Mouse (Mus musculus) A20 (cell line): ENCODE measurements at regions not wholly inside any gene's neighbourhood (a gene's known extent, or its start where the extent isn't known, plus 50 kb on each side); places are given as distances from the start of the nearest gene placed in this dataset.
"Not testable (repeated sequence)": the region's sequence is repeated elsewhere in the genome, so short reads cannot be mapped to it uniquely, and the experiment has no call there.

Source experiments
- DNase-seq: peaks from one replicate; pipeline ENCODE4 v3.0.0-alpha.2; 2011; ENCODE audit warnings: low read depth, low spot score

DNA sequence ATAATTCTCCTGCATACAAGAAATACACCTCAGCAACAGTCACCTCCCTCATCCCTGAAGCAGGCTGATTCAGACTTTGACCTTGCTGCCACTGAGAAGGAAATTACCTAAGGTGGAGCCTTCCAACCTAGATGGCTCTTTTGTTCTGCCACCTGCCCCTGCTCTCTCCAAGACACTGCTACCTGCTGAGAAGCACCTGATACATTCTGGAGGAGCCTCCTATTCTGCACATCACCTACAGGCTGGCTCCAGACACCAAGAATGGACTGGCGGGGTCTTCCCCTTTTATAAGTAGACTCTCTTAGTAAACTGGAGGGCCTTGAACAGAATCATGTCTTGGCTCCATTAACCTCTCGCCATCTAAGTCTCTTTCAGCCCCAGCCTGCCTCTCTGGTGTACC, 1149.5 kb upstream of the 2610301B20Rik start:
- not testable (repeated sequence) for DNase-seq

DNA sequence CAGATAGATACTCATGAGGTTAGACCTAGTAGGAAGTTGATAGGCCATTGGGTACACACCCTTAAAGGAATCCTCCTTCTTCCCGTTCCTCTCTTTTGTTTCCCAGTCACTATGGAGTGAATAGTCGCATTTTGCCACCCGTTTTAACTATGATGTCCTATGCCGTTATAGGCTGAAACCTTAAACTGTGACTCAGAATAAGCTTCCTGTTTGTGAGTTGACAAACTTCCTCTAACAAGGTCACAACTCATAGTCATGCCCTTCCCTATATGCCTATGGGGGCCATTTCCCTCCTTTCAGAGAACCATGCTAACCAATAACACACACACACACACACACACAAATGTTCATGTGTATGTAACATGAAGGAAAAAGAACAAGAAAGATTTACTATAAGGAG, 1136.6 kb upstream of the 2610301B20Rik start:
- DNase-seq: peak; percentile 4

- DNase-seq: no peak
These were observed 1126.8 kb upstream of the 2610301B20Rik start for GRCm38 (mm10) chr4:9747411-9747938.

- no peak for DNase-seq
These were observed 1126.2 kb upstream of the 2610301B20Rik start for GRCm38 (mm10) chr4:9748110-9748509.

GRCm38 (mm10) chr4:9749877-9750276, 1124.4 kb upstream of the 2610301B20Rik start:
- no peak for DNase-seq

DNA sequence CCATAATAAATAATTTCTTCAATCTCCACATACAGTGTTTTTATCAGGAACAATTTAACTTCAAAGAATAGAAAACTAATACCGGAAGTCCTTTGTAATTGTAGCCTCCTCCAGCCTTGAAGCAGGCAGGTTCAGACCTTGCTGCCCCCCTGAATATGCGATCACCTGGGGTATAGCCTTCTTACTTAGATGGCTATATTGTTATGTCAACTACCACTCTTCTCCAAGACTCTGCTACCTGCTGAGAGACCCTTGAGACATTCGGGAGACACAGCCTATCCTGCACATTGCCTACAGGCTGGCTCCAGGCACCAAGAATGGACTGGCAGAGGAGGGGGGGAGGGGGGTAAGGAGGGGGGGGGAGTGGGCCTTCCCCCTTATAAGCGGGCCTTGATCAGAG, 1123.9 kb upstream of the 2610301B20Rik start:
- no peak for DNase-seq

DNA sequence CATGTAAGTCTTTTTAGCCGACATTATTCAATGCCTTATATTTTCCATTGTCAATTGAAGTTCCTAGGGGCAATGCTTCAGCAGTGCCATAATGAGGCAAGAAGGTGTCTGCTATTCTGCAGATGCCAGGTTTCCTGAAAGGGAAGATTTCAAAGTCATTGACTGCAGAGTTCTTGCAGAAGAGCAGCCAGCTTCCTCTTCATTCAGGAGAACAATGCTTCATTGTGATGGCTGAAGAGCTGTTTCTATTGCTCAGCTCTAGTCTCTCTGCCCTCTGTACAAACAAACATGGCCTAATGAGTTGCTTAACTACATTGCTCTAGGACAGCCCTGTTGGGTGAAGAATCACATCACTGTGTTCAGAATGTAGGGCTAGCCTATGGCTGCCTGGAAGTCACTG, 1111.0 kb upstream of the 2610301B20Rik start:
- DNase-seq: no peak

DNA sequence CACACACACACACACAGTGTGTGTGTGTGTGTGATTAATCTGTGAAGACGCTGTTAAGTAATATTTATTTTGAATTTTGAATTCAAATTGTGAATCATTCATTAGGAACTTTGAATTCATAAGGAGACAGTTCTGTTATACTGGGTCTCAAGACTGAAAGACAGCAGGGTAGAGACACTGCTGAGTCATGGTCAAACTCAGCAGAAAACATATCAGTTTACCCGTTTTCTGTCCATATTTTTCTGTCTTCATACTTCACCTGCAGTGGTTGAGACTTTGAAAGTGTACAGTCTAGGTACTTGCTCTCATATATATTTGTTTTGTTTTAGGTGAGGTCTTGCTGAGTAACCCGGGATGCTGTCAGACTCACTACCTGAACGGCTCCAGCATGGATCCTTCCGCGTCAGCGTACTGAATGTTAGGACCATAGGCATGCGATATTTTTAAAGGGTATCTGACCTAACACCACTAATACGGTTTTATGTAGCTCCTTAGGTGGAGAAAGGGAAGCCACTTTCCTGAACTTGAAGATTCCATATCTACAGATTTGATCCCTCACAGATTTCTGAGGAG, 1104.6 kb upstream of the 2610301B20Rik start:
- no peak for DNase-seq

- DNase-seq: no peak
These were observed 1103.8 kb upstream of the 2610301B20Rik start for GRCm38 (mm10) chr4:9770372-9771102.

GRCm38 (mm10) chr4:9771103-9771474, 1103.2 kb upstream of the 2610301B20Rik start:
- DNase-seq: peak; percentile 50

- DNase-seq: no peak
These were observed 1095.9 kb upstream of the 2610301B20Rik start for GRCm38 (mm10) chr4:9778391-9778790.

GRCm38 (mm10) chr4:9779594-9779993, 1094.7 kb upstream of the 2610301B20Rik start:
- DNase-seq: no peak

GRCm38 (mm10) chr4:9780179-9780578, 1094.1 kb upstream of the 2610301B20Rik start:
- DNase-seq: peak; percentile 55

GRCm38 (mm10) chr4:9781318-9781717, 1093.0 kb upstream of the 2610301B20Rik start:
- peak; percentile 4 for DNase-seq

GRCm38 (mm10) chr4:9787795-9788365, 1086.4 kb upstream of the 2610301B20Rik start:
- DNase-seq: no peak

GRCm38 (mm10) chr4:9790478-9790877, 1083.8 kb upstream of the 2610301B20Rik start:
- DNase-seq: no peak
